Mouse (Mus musculus) neural tube, embryonic 13.5 days (tissue): ENCODE measurements around the gene Btbd17. TPM values are rescaled to one million over a fixed set of nuclear protein-coding genes. Genes with fewer than 3 reads are reported as not detected.

Source experiments
- ATAC-seq: fragments of 200-750 bp; cut with Nextera tagmentation; 2 replicates; pipeline ENCODE4 v1.8.0; 2017; ENCODE audit warnings: low read depth, mild to moderate bottlenecking, moderate TSS enrichment, moderate library complexity
- H3K27ac ChIP-seq: fragments of 300-500 bp; sonication (generic); replicated peaks from 2 replicates; pipeline ENCODE4 v1.5.1; 2015; ENCODE audit warnings: moderate library complexity, mild to moderate bottlenecking, inconsistent platforms
- H3K27me3 ChIP-seq: fragments of 300-500 bp; sonication (generic); 2 replicates; pipeline ENCODE4 v1.6.1; 2015; ENCODE audit warnings: mild to moderate bottlenecking, inconsistent platforms
- H3K36me3 ChIP-seq: fragments of 300-500 bp; sonication (generic); 2 replicates; pipeline ENCODE4 v1.6.1; 2015; ENCODE audit warnings: mild to moderate bottlenecking, inconsistent platforms
- H3K4me1 ChIP-seq: fragments of 300-500 bp; sonication (generic); replicated peaks from 2 replicates; pipeline ENCODE4 v1.6.1; 2015; ENCODE audit warnings: inconsistent platforms
- H3K4me2 ChIP-seq: fragments of 300-500 bp; sonication (generic); 2 replicates; pipeline ENCODE4 v1.6.1; 2015; ENCODE audit warnings: inconsistent platforms, mild to moderate bottlenecking, moderate library complexity
- H3K4me3 ChIP-seq: fragments of 300-500 bp; sonication (generic); 2 replicates; pipeline ENCODE4 v1.5.1; 2015; ENCODE audit warnings: mild to moderate bottlenecking, inconsistent platforms
- H3K9ac ChIP-seq: fragments of 300-500 bp; sonication (generic); 2 replicates; pipeline ENCODE4 v1.6.1; 2015; ENCODE audit warnings: moderate library complexity, mild to moderate bottlenecking, inconsistent platforms
- H3K9me3 ChIP-seq: fragments of 300-500 bp; sonication (generic); 2 replicates; pipeline ENCODE4 v1.6.1; 2016; ENCODE audit warnings: inconsistent platforms
- WGBS: fragments of 180-500 bp; shearing (Covaris S2); methylation state at CpG from one replicate; pipeline ENCODE4 v1.1.7; 2015; 5-methylcytosine and 5-hydroxymethylcytosine counted together
- polyA plus RNA-seq: library from polyadenylated mRNA; unstranded; fragments of >200 nt; fragmentation: Nextera tagmentation; extraction: Ambion mirVana; gene quantifications from 2 replicates; pipeline ENCODE4 v1.2.1, GENCODE M21; 2015

The Btbd17 gene
- 19.4 and 22.7 TPM in 2 replicates for polyA plus RNA-seq

DNA sequence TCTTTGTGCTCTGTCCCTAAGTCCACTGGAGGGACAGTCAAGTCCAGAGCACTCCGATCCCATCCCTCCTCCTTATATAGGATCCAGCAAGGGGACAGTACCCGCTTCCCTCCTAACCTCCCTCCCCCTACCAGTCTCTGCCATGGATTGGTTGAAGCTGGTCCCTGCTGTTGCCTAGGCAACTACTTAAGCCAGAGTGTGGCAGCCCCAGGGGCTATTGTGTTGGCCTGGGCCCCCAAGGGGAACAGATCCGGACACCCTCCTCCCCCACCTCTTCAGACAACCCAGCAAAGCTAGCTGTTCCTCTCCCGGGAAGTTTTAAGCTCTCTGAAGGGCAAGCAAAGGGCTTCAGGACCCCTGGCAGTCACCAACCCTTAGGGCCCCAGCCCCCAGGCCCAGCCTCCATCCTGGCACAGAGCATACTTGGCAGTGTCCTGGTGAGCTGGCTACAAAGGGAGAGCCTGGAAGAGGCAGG, at the start of gene Btbd17:
TSS of gene Btbd17 (minus strand) at position 98 of the 475 bp plus-strand sequence.
- H3K27ac ChIP-seq, result peak within 1 kb of the TSS; percentile 97
- H3K9me3 ChIP-seq, result no peaks in the 10 kb centered on the region
- peak within 1 kb of the TSS; percentile 92 for H3K4me2 ChIP-seq
- peaks cover 66% of the 10 kb centered on the region for H3K4me1 ChIP-seq
- ATAC-seq, result peak; percentile 88
- peaks cover 27% of the 10 kb centered on the region for H3K27me3 ChIP-seq
- H3K9ac ChIP-seq, result peak within 1 kb of the TSS; percentile 72
- no peaks in the 10 kb centered on the region for H3K36me3 ChIP-seq
- 6% methylated on average over 4 of the region's 4 CpGs for WGBS
- peak within 1 kb of the TSS; percentile 35 for H3K4me3 ChIP-seq

DNA sequence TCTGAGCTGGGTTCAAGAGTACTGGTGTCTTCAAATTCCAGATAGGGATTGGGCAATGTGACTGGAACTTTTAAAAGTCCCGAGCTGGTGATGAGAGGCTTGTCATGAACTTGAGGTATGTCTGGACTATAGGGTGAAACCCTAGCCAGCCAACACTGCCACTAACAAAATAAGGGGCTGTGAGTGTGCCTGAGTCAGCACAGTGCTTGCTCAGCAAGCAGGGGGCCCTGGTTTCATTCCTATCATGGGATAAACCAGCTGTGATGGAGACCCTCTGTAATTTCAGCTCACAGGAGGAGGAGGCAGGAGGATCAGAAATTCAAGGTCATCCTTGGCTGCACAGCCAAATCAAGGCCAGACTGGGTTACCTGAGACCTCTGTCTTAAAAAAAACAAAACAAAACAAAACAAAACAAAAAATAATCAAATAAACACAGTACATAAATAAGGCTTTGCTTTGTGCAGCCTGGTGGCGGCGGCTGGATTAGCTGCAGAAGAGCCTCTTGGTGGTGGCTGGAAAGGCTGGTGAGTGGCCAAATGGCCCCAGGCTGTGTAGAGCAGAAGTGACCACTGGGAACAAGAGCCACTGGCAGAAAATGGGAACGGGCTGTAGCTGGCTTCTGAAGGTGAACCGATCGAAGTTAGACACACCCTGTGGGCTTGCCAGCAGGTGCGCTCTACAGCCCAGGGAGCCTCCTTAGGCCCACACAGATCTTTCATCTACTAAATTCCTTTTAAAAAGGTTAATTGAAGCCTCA, 48.9 kb upstream of the Btbd17 start:
- ATAC-seq, result no peak
- peaks cover 11% of the 10 kb centered on the region for H3K27me3 ChIP-seq
- WGBS, result 70% methylated on average over 7 of the region's 7 CpGs
- H3K4me1 ChIP-seq, result peaks cover 9% of the 10 kb centered on the region
- H3K4me3 ChIP-seq, result no peak overlapping the region
- peak overlapping the region; percentile 38 for H3K27ac ChIP-seq
- no peak overlapping the region for H3K4me2 ChIP-seq
- no peaks in the 10 kb centered on the region for H3K36me3 ChIP-seq
- 0 out of 2 replicates have a peak overlapping the region, but pooled peaks have one; percentile 34 for H3K9ac ChIP-seq
- H3K9me3 ChIP-seq, result peaks cover 6% of the 10 kb centered on the region; the same call in 1 of the 2 replicates

DNA sequence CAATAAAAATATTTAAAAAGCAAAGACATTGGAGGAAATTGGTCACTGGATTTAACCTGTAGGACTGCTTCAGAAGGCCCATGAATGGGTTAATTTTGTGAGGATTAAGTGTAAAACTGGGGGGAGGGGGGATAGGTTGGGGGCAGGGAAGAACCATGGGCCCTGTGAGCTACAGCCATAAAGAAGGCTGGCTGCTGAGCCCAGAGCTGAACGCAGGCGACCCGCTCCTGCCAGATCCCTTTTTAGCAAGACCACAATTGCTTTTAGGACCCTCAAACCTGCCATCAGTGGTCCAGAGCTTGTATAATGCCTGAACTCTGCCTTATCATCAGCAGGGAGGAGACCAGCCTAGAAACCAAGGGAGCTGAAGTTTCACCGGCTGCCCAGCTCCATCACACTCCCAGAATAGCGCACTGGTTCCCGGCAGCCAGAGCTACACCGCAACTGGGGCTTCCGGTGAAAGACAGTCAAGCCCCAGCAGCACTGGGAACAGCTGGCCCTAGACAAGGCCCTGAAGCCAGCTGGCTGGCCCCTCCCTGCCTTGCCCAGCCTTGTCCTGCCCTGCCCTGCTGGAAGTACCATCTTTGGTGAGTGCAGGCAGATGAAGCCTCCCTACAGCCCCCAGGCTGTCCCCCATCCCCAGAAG, 48.2 kb upstream of the Btbd17 start:
- Histone ChIP-seq H3K9ac (0 out of 2 replicates have a peak overlapping the region, but pooled peaks have one; percentile 34), H3K4me1 (peaks cover 9% of the 10 kb centered on the region), H3K9me3 (peaks cover 6% of the 10 kb centered on the region; the same call in 1 of the 2 replicates), H3K36me3 (no peaks in the 10 kb centered on the region), H3K27ac (peak overlapping the region; percentile 38), H3K4me2 (no peak overlapping the region), H3K27me3 (peaks cover 4% of the 10 kb centered on the region), H3K4me3 (no peak overlapping the region)
- ATAC-seq, result peak; percentile 67; the same call in 1 of the 2 replicates
- 4% methylated on average over 8 of the region's 8 CpGs for WGBS

DNA sequence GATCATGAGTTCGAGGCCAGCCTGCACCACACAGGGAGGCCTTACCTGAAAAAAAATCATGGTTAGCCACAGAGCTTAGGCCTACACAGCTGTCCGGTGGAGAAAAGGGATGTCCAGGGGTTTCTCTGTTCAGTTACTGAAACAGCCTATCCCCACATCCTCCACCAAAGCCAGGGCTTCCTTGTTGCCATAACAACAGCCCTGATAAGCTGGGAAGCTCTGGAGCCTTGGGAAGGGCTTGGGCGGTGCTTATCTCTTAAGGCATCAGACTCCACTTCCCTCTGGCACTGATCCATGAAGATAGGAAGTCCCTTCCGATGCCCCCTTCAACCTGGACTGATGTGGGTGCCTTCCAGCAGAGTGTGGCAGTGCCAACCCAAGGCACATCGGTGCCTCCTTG, 37.4 kb upstream of the Btbd17 start:
- WGBS, result 79% methylated on average over 5 of the region's 5 CpGs
- Histone ChIP-seq H3K4me1 (peaks cover 18% of the 10 kb centered on the region), H3K9ac (no peak overlapping the region), H3K27ac (no peak overlapping the region), H3K4me2 (no peak overlapping the region), H3K9me3 (no peaks in the 10 kb centered on the region), H3K27me3 (0 out of 2 replicates have a peak, but pooled peaks cover 2% of the 10 kb centered on the region), H3K36me3 (no peaks in the 10 kb centered on the region), H3K4me3 (no peak overlapping the region)
- ATAC-seq, result no peak

DNA sequence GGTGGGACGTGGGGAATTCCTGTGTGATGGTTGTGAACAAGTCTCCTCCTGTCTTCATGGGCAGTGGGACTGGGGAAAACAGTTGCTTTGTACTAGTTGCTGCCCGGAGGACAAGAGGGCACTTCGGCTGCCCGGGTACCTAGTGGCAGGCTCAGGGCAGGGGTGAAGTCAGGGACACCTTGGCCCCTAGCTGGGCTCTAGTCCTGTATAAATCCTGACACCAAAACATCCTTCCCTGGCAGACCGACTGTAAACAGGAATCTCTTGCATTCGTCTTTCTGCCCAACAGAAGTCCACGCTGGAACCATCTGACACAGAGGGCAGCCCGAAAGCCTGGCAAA, 34.7 kb upstream of the Btbd17 start:
- H3K27ac ChIP-seq, result peak overlapping the region; percentile 25; the same call in 1 of the 2 replicates
- 11% methylated on average over 8 of the region's 8 CpGs for WGBS
- H3K36me3 ChIP-seq, result no peaks in the 10 kb centered on the region
- H3K4me2 ChIP-seq, result peak overlapping the region; percentile 54
- H3K4me3 ChIP-seq, result 0 out of 2 replicates have a peak overlapping the region, but pooled peaks have one; percentile 22
- no peak for ATAC-seq
- H3K27me3 ChIP-seq, result 0 out of 2 replicates have a peak, but pooled peaks cover 2% of the 10 kb centered on the region
- H3K9me3 ChIP-seq, result no peaks in the 10 kb centered on the region
- H3K9ac ChIP-seq, result peak overlapping the region; percentile 56
- H3K4me1 ChIP-seq, result peaks cover 18% of the 10 kb centered on the region

DNA sequence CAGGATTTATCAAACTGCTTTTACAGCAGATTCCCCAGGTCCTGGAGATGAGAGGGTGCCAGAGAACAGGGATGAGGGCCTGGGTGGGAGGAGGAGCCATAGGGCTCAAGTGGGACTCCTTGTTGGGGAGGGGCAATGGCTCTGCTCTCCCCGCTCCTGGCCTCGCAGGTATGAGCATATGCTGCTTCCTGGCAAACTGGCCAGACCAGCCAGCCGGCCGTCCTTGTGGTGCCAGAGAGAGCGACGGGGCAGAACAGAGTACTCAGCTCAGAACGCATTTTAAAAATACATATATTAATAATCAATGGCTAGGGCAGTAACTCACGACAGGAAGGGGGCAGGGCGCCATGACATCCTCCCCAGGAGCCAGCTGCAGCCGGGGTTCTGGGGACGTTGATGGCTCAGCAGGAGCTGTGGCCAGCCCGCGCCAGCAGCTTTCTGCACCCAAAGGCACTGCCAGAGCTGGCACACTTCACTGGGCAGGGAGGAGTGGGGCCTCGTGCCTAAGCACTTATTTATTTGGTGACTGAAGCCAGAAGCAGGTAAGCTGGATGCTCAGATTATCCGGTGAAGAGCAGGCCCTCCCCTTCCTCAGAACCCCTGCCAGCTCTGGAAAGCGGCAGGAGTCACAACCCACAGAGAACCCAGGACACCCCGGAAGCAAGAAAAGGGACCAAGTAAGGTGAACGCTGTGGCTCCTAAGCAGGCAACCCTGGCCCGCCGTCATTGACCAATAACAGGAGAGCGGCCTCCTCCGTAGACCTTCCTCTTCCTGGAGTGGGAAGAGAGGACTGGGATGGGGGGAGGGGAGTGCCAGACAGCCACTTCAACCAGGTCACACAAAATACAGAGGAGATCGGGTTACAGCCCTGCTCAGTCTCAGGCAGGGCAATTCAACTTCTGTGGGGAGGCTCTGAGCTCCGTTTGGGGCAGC, 34.0 kb upstream of the Btbd17 start:
- 7% methylated on average over 24 of the region's 24 CpGs for WGBS

DNA sequence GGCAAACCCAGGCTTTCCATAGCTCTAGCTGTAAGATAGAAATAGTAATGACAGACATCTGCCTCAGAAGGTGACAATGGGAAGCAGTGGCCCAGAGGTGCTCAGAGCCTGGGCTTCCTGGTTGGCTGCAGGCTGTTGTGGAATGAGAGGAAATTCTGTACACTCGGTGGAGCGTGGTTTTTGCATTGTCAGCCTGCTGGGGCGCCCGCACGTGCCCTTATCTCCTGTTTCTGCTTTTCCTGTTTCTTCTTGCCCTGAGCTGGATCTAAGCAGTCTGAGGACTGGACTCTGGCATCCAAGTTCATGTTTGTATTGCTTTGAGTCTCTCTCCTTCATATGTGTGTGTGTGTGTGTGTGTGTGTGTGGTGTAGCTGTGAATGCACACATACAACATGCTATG, 30.9 kb upstream of the Btbd17 start:
- Histone ChIP-seq H3K27me3 (0 out of 2 replicates have a peak, but pooled peaks cover 2% of the 10 kb centered on the region), H3K4me2 (no peak overlapping the region), H3K4me3 (no peak overlapping the region), H3K4me1 (peaks cover 37% of the 10 kb centered on the region), H3K9me3 (no peaks in the 10 kb centered on the region), H3K9ac (no peak overlapping the region), H3K27ac (no peak overlapping the region), H3K36me3 (no peaks in the 10 kb centered on the region)
- no peak for ATAC-seq
- WGBS, result 81% methylated on average over 5 of the region's 5 CpGs

More for the DNA sequence above, 34.0 kb upstream of the Btbd17 start:
- no peaks in the 10 kb centered on the region for H3K36me3 ChIP-seq
- peak overlapping the region; percentile 54 for H3K4me2 ChIP-seq
- peak overlapping the region; percentile 56 for H3K9ac ChIP-seq
- H3K9me3 ChIP-seq, result no peaks in the 10 kb centered on the region
- H3K4me3 ChIP-seq, result peak overlapping the region; percentile 22
- H3K4me1 ChIP-seq, result peaks cover 18% of the 10 kb centered on the region
- H3K27me3 ChIP-seq, result 0 out of 2 replicates have a peak, but pooled peaks cover 2% of the 10 kb centered on the region
- peak; percentile 56; the same call in 1 of the 2 replicates for ATAC-seq
- peak overlapping the region; percentile 25 for H3K27ac ChIP-seq

DNA sequence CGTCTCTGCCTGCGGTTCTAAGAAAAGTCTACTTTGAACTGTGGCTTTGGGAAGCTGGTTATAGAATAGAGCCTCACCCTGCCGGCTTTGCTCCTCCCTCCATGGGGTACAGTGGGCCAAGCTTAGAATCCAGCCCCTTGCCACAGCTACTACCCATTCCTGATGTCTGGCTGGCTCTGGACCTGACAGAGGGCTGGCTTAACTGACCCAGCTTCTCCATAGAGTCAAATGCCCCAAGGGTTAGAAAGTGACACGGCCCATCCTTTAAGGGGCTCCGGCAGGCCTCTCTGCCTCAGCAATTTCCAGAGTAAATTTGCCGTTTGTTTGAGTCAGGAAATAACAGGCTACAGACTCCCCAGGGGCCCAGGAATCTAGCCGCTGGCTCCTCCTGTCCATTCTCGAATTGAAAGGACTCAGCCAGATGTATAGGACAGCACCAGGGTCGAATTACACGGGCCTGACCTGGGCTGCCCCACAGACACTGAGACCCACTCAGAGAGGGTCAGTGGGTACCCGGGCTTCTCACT, 27.5 kb upstream of the Btbd17 start:
- Histone ChIP-seq H3K27ac (peak overlapping the region; percentile 67), H3K4me3 (no peak overlapping the region), H3K27me3 (no peaks in the 10 kb centered on the region), H3K4me1 (peaks cover 25% of the 10 kb centered on the region), H3K9ac (no peak overlapping the region), H3K4me2 (0 out of 2 replicates have a peak overlapping the region, but pooled peaks have one; percentile 24), H3K9me3 (no peaks in the 10 kb centered on the region), H3K36me3 (no peaks in the 10 kb centered on the region)
- peak; percentile 53 for ATAC-seq
- WGBS, result 2% methylated on average over 11 of the region's 11 CpGs

DNA sequence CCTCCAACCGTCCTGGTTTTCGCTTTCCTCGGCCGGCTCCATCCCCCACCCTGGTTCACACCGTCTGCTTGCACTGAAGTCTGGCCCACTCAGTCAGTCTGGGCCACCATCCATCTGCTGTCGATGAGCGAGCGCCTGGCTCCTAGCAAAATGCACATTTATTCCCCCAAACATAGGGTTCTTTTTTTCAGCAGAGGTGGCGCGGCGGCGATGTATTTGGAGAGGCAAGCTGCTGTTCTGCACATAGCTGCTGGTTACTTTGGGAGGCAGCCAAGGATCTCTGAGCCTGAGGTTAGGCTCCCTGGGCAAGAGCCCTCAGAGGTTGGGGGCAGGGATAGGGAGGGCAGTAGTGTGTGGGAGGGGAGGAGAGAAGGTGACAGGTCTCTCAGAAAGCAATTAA, 27.0 kb upstream of the Btbd17 start:
- no peaks in the 10 kb centered on the region for H3K27me3 ChIP-seq
- peak overlapping the region; percentile 67 for H3K27ac ChIP-seq
- H3K4me3 ChIP-seq, result no peak overlapping the region
- H3K9me3 ChIP-seq, result no peaks in the 10 kb centered on the region
- H3K4me1 ChIP-seq, result peaks cover 25% of the 10 kb centered on the region
- 0 out of 2 replicates have a peak, but pooled peaks have one; percentile 23 for ATAC-seq
- H3K36me3 ChIP-seq, result no peaks in the 10 kb centered on the region
- WGBS, result 33% methylated on average over 12 of the region's 12 CpGs
- H3K9ac ChIP-seq, result no peak overlapping the region
- H3K4me2 ChIP-seq, result 0 out of 2 replicates have a peak overlapping the region, but pooled peaks have one; percentile 24

DNA sequence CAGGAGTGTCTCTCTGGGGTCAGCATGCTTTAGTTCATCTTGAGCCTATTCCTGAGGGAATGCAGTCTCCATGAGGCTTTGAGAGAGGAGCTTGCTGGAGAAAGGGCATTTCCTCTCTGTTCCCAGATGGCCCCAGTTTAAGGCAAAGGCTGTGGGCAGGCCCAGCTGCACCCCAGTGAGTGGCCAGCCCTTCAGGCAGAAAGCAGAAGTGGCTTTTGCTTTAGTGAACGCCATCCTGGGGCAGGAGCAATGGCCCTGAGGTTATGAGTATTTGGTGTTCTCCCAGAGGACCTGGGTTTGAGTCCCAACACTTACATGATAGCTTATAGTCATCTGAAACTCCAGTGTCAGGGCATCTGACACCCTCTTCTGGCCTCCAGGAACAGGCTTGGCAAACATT, 25.6 kb upstream of the Btbd17 start:
- Histone ChIP-seq H3K9ac (no peak overlapping the region), H3K4me3 (no peak overlapping the region), H3K27ac (no peak overlapping the region), H3K4me2 (no peak overlapping the region), H3K4me1 (peaks cover 25% of the 10 kb centered on the region), H3K27me3 (no peaks in the 10 kb centered on the region), H3K36me3 (no peaks in the 10 kb centered on the region), H3K9me3 (no peaks in the 10 kb centered on the region)
- WGBS, result 66% methylated on average over 1 of the region's 1 CpGs
- no peak for ATAC-seq

DNA sequence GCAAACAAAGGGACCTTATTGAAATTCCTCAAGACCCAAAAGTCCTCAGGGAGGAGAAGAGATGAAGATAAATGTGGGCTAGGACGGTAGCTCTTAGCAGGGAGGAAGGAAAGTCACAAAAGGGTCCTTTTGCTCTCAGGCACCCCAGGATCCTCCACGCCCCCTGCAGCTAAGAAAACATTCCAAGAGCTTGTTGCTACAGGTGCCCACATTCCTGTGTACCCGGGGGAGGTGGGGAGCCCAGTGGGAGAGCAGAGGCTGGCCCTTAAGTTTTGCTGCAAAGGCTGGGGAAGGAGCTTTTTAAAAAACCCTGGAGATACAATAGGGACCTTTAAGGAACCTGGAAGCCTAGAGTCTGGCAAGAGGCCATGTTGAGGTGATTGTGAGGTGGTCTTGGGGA, 24.7 kb upstream of the Btbd17 start:
- H3K36me3 ChIP-seq, result no peaks in the 10 kb centered on the region
- ATAC-seq, result no peak
- no peak overlapping the region for H3K9ac ChIP-seq
- H3K4me3 ChIP-seq, result no peak overlapping the region
- H3K4me2 ChIP-seq, result no peak overlapping the region
- no peaks in the 10 kb centered on the region for H3K9me3 ChIP-seq
- WGBS, result 30% methylated on average over 3 of the region's 3 CpGs
- H3K27me3 ChIP-seq, result no peaks in the 10 kb centered on the region
- peaks cover 25% of the 10 kb centered on the region for H3K4me1 ChIP-seq
- H3K27ac ChIP-seq, result no peak overlapping the region
